Mouse (Mus musculus): ENCODE data around the gene Tgif1.

The Tgif1 gene

DNA sequence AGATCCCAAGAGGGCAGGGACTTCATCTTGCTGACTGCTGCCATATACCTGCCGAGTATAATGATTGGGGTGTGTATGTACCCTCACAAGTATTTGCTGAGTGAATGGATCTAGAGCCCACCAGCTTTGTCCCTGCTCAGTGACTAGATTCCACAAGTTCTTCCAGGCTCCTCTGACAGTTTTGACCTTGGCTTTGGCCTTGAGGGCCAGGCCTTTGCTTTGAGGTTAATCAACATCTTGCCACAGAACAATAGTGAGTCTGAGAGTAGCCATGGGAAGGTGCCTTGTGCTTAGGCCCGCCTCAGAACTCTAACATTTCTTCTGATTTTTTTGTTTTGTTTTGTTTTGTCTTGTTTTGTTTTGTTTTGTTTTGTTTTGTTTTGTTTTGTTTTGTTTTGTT lies 46.7 kb downstream of the Tgif1 start:
- DNase-seq (ENCODE audit: low spot score), result no peak

DNA sequence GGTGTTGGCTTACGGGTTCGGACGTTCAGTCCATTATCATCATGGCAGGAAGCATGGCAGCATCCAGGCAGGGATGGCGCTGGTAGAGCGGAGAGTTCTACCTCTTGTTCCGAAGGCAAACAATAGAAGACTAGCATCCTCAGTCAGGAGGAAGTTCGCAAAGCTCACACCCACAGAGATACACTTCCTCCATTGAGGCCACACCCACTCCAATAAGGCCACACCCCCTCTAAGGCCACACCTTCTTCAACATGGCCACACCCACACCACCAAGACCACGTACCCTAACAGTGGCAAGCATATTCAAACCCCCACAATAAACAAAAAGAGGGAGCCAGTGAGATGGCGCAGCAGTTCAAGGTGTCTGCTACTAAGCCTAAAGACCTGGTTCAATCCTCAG lies 47.5 kb downstream of the Tgif1 start:
- no peak for DNase-seq (ENCODE audit: low spot score)

DNA sequence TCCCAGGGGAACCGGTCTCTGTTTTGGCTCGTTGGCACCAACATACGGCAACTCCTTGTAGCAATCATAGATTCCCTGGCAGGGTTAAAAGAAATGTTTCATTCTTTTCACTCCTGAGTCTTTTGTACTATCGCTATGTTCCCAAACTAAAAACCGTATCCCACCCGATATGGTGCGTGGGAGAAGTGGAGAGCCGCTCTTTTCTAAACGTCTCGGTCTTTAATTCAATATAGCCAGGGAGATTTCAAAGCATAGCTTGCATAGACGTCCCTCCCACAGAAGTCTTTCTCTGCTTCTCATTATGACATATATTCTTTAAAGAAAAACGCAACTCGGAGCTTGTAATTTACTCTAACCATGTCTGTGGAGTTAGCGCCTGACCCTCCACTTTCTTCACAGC lies 51.3 kb downstream of the Tgif1 start:
- DNase-seq (ENCODE audit: low spot score), result no peak

DNA sequence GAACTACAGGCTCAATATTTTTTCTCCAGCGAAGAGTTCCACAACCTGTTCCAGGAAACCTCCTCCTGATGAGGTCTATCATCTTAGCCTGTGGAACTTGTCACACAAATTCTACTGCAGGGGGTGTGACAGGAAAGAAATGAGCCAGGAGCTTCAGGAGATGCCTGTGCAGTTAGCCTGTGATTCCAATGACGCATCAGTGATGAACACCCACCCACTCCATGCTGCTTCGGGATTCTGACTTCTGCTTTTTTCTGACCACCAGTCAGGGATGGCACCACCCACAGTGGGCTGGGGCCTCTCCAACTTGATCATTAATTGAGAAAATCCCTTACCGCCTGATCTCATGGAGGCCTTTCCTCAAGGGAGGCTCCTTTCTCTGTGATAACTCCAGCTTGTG lies 54.1 kb downstream of the Tgif1 start:
- no peak for DNase-seq (ENCODE audit: low spot score)

DNA sequence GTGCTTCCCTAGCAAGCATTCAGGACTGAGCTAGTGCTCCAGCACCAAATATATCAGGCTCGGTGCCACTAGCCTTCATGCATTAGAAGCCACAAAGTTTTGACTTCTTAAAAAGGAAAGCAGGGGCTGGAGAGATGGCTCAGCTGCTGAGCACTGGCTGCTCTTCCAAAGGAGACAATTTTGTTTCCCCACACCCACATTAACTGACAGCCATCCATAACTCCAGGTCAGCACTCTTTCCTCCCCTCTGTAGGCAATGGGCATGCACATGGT lies 55.6 kb downstream of the Tgif1 start:
- DNase-seq (ENCODE audit: low spot score), result no peak

DNA sequence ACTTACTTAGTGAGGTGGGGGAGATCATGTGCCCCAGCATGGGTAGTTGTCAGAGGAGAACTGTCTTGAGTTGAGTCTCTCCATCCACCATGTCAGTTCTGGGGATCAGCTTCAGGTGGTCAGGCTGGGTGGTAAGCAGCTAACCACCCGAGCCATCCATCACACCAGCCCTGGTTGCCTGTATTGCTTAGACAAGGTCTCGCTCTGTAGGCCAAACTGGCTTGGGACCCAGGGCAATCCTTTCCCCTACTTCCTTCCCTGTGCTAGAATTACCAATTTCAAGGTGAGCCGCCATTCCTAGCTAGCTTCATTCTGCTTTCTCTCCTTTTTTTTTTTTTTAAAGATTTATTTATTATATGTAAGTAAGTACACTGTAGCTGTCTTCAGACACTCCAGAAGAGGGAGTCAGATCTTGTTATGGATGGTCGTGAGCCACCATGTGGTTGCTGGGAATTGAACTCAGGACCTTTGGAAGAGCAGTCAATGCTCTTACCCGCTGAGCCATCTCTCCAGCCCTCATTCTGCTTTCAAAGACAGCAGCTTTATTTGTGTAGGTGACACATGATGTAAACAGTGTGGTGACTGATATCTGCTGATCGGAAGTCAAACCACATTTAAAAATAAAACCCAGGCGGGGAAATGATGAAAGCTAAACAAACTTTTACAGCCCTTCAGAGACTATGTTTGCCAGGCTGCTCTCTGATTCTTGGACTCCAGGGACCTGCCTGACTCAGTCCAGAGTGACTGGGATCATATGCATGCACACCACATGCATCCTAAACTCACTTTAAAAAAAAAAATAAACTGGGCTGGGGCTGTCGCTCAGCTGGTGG lies 56.2 kb downstream of the Tgif1 start:
- no peak for DNase-seq (ENCODE audit: low spot score)

DNA sequence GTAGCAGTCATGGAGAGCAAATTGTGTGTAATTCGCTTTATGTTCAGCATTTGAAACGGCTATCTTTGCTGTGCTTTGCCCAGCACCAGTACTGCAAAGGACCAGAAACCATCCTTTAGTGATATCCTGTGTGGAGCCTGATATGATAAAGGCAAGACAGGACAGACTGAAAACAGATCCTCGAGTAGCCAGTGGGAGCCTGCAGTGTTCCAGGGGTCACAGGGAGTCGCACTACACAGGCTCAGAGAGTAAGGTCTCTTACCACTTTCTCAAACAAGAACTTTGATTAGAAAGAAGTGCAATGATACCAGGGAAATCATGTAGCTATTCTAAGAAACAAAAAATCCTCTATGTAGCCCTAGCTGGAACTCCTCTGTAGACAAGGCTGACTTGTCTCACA lies 58.1 kb downstream of the Tgif1 start:
- DNase-seq (ENCODE audit: low spot score), result no peak

DNA sequence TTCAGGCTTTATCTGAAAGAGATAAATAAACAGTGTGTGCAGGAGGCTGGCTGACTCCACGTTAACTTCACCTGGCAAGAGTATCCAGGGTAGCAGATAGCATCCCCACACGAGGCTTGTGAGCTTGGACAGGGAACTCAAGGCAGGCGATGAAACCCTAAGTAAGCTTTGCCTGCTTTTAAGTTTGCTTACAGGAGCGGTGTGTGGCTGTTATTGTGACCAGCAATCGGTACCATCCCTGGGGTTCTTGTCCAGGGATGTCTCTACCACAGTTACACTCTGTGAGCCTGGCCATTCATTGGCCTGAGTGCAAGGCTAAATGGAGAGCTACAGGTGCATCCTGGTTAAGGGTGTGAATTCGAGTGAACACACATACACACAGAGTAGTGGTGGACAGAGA lies 58.6 kb downstream of the Tgif1 start:
- no peak for DNase-seq (ENCODE audit: low spot score)

DNA sequence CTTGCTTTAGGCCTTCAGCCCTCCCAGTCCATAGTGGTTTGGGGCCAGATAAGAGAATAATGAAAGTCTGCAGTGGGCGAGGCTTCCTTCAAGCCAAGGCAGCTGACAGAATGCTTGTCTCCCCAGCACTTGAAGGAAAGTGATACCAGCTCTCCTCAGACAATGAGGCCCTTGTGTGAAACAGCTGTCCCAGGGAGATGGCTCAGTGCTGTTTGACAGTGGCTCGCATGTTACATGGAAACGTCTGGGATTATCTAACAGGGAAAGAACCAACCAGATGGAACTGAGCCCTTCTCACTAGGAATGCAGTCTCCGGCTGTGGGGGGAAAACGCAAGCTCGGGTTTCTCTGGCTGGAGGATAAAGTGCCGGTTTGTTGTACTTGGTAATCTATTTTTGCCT lies 59.1 kb downstream of the Tgif1 start:
- DNase-seq (ENCODE audit: low spot score), result peak; percentile 82
